Mouse (Mus musculus) activated CD4-positive, CD25-positive, alpha-beta regulatory T cell, adult 9 weeks (primary cell): ENCODE measurements around the gene Dydc1. TPM values are rescaled to one million over a fixed set of nuclear protein-coding genes. Genes with fewer than 3 reads are reported as not detected.

Source experiments
- polyA plus RNA-seq: library from polyadenylated mRNA; unstranded; fragments of 100-300 nt; shearing (Covaris generic); gene quantifications from one replicate; pipeline ENCODE4 v1.2.1, GENCODE M21; 2017

The Dydc1 gene
- polyA plus RNA-seq, result not detected

GRCm38 (mm10) chr14:41072229-41072943, at the start of gene Dydc1:
TSS of gene Dydc1 (plus strand) at chr14:41072911.

GRCm38 (mm10) chr14:41069108-41069507, 3.6 kb upstream of the Dydc1 start, which contains the start of gene Dydc2:
TSS of gene Dydc2 (minus strand) at chr14:41069208.

DNA sequence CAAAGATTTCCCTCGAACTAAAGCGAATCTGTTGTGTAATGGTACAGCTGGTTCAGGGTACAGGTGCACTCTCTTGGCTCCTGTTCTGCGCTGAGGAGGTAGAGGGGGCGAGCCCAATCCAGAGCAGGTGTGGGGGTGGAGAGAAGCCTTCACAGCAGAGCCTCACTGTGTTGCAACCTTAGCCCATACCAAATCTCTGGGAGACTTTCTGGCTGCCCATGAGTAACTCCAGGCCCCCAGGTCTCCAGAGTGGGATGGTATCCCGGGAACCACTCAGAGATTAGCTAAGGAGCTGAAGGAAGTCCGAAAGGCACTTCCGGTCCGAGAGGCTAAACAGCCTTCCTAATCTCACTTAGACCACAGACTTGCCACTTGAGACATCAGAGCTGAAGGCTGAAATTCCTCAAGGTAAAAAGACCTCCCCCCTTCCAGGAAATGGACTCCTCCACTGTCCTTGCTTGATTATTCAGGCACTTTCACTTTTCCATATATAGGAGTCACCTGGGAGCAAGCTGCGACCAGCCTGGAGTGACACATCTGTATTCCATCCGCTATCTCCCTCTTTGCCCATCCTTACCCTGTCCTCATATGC, 32.2 kb downstream of the Dydc1 start, which contains the start of gene Mat1a:
TSS of gene Mat1a (plus strand) at position 183 of the 592 bp plus-strand sequence.

GRCm38 (mm10) chr14:41131540-41131939, 58.8 kb downstream of the Dydc1 start, which contains the start of gene Sftpa1:
TSS of gene Sftpa1 (plus strand) at chr14:41131782.

Other genes starting within 250 kb of the Dydc1 start
- 0.39 TPM for gene Sh2d4b, start 179.6 kb upstream of the Dydc1 start, polyA plus RNA-seq
- 107 TPM for gene Tspan14, start 106.1 kb upstream of the Dydc1 start, polyA plus RNA-seq
- 8.6 TPM for gene Fam213a, start 59.1 kb upstream of the Dydc1 start, polyA plus RNA-seq
- gene Dydc2, start 3.7 kb upstream of the Dydc1 start, polyA plus RNA-seq, result not detected
- gene Mat1a, start 32.1 kb downstream of the Dydc1 start, polyA plus RNA-seq, result not detected
- gene Sftpa1, start 58.9 kb downstream of the Dydc1 start, polyA plus RNA-seq, result not detected
- gene Mbl1, start 78.5 kb downstream of the Dydc1 start, polyA plus RNA-seq, result not detected
- not detected for gene Sftpd, start 112.2 kb downstream of the Dydc1 start, polyA plus RNA-seq
- not detected for gene Gm2832, start 205.9 kb downstream of the Dydc1 start, polyA plus RNA-seq